Mouse (Mus musculus): ENCODE measurements at regions not wholly inside any gene's neighbourhood (a gene's known extent, or its start where the extent isn't known, plus 50 kb on each side); places are given as distances from the start of the nearest gene placed in this dataset.

- TF ChIP-seq POLR2A (IDR thresholded peaks at IDR 0.05; ENCODE audit: borderline replicate concordance, low read depth, low read length) (no peak), CTCF (IDR thresholded peaks at IDR 0.05; ENCODE audit: low read depth, low read length) (no peak)
- H3K4me3 ChIP-seq (ENCODE audit: insufficient read depth, low read length) = no peak overlapping the region
- H3K27ac ChIP-seq (ENCODE audit: insufficient read depth, low read depth, low read length) = no peak overlapping the region
- no peaks in the 10 kb centered on the region for H3K4me1 ChIP-seq (ENCODE audit: control insufficient read depth, insufficient read depth, low read length)
Observed at GRCm38 (mm10) chr9:41771276-41771675, 352.8 kb downstream of the Sorl1 start.

- TF ChIP-seq POLR2A (IDR thresholded peaks at IDR 0.05; ENCODE audit: borderline replicate concordance, low read depth, low read length) (no peak), CTCF (IDR thresholded peaks at IDR 0.05; ENCODE audit: low read depth, low read length) (no peak)
- Histone ChIP-seq H3K4me1 (ENCODE audit: control insufficient read depth, insufficient read depth, low read length) (no peaks in the 10 kb centered on the region), H3K4me3 (ENCODE audit: insufficient read depth, low read length) (no peak overlapping the region), H3K27ac (ENCODE audit: insufficient read depth, low read depth, low read length) (no peak overlapping the region)
Observed at GRCm38 (mm10) chr9:41768316-41768715, 355.8 kb downstream of the Sorl1 start.

DNA sequence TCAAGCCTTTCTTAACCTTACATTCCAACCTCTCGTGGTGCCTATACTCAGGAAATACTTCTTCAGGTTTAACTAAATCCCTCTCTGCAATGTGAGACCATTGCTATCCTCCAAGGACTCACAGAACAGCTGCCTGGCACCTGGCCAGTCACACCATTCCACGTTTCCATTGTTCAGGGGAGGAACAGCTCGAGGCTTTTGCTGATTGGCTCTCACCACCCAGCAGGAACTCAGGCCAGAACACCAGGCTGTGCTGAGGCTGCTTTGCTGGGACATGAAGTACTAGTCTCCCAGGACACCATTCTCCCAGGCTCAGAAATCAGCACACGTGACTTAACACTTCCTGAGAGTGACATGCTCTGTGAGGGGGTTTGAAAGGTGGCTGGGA is 357.6 kb downstream of the Sorl1 start:
- Histone ChIP-seq H3K4me1 (ENCODE audit: control insufficient read depth, insufficient read depth, low read length) (no peaks in the 10 kb centered on the region), H3K4me3 (ENCODE audit: insufficient read depth, low read length) (no peak overlapping the region), H3K27ac (ENCODE audit: insufficient read depth, low read depth, low read length) (no peak overlapping the region)
- TF ChIP-seq POLR2A (IDR thresholded peaks at IDR 0.05; ENCODE audit: borderline replicate concordance, low read depth, low read length) (no peak), CTCF (IDR thresholded peaks at IDR 0.05; ENCODE audit: low read depth, low read length) (no peak)

DNA sequence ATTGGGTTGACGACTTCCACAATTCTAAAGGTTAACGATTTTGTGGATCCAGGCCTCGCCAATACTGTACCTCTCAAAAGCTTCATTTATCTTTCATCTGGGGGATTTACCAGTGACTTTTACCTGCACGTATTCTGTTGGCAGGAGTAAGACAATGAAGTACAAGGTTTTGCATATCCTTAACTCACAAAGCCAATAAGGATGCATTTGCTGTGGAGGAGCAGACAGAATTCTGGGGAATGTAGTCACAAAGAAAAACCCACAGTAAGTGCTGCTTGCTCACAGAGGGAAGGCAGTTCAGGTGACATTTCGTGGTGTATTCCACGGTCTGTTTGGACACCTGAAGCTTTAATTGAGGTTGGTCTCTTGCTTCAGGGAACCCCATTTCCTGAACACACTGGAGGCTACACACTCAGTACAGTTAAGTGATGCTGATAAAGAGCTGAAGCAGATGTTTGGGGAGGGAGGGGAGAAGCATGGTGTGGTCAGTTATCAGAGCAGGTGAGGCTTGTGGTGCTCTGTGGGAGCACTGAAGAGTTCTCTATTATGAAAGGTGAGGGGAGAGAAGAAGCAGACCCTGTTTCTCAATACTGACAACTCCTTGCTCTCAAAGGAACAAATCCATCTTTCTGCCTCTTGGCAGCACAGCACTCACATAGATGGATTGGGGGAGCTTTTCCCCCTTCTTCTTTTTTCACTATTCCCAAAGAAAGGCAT is 358.1 kb downstream of the Sorl1 start:
- Histone ChIP-seq H3K27ac (ENCODE audit: insufficient read depth, low read depth, low read length) (no peak overlapping the region), H3K4me1 (ENCODE audit: control insufficient read depth, insufficient read depth, low read length) (no peaks in the 10 kb centered on the region), H3K4me3 (ENCODE audit: insufficient read depth, low read length) (no peak overlapping the region)
- TF ChIP-seq POLR2A (IDR thresholded peaks at IDR 0.05; ENCODE audit: borderline replicate concordance, low read depth, low read length) (no peak), CTCF (IDR thresholded peaks at IDR 0.05; ENCODE audit: low read depth, low read length) (no peak)

- H3K4me3 ChIP-seq (ENCODE audit: insufficient read depth, low read length) = no peak overlapping the region
- H3K27ac ChIP-seq (ENCODE audit: insufficient read depth, low read depth, low read length) = no peak overlapping the region
- no peaks in the 10 kb centered on the region for H3K4me1 ChIP-seq (ENCODE audit: control insufficient read depth, insufficient read depth, low read length)
- TF ChIP-seq POLR2A (IDR thresholded peaks at IDR 0.05; ENCODE audit: borderline replicate concordance, low read depth, low read length) (no peak), CTCF (IDR thresholded peaks at IDR 0.05; ENCODE audit: low read depth, low read length) (no peak)
Observed at GRCm38 (mm10) chr9:41761050-41761576, 363.0 kb downstream of the Sorl1 start.

- no peak overlapping the region for H3K27ac ChIP-seq (ENCODE audit: insufficient read depth, low read depth, low read length)
- no peaks in the 10 kb centered on the region for H3K4me1 ChIP-seq (ENCODE audit: control insufficient read depth, insufficient read depth, low read length)
- H3K4me3 ChIP-seq (ENCODE audit: insufficient read depth, low read length) = no peak overlapping the region
- TF ChIP-seq POLR2A (IDR thresholded peaks at IDR 0.05; ENCODE audit: borderline replicate concordance, low read depth, low read length) (no peak), CTCF (IDR thresholded peaks at IDR 0.05; ENCODE audit: low read depth, low read length) (no peak)
Observed at GRCm38 (mm10) chr9:41754434-41755002, 369.6 kb downstream of the Sorl1 start.

DNA sequence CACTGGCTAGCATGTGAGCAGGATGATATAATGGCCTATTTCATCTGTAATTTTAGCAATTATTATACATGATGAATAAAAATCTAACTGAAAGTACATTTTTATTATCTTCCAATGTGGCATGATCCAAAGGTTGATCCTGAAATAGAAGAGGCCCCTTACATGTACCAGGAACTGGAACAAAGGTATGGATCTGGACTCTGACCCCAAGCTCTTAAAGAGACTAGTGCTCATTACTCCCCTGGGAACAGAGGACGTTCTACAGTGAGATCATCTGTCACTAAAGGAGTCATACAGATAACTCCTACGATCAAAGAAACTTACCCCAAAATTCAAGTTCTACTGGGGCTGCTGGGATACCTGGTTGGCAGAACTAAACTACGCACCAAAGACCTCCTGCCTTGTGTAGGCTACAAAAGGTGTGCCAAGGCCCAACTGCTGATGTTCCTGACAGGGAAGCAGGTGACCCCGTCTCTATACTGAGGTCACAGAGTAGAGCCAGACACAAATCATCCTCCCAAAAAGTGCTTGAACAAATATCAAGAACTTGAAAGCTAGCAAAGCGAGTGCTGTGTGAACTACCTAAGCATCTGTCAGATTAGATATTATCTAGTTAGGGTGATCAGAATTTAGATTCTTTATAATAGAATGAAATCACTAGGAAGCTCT is 378.0 kb downstream of the Sorl1 start:
- H3K27ac ChIP-seq (ENCODE audit: insufficient read depth, low read depth, low read length) = no peak overlapping the region
- no peaks in the 10 kb centered on the region for H3K4me1 ChIP-seq (ENCODE audit: control insufficient read depth, insufficient read depth, low read length)
- H3K4me3 ChIP-seq (ENCODE audit: insufficient read depth, low read length) = no peak overlapping the region
- TF ChIP-seq CTCF (IDR thresholded peaks at IDR 0.05; ENCODE audit: low read depth, low read length) (no peak), POLR2A (IDR thresholded peaks at IDR 0.05; ENCODE audit: borderline replicate concordance, low read depth, low read length) (no peak)

DNA sequence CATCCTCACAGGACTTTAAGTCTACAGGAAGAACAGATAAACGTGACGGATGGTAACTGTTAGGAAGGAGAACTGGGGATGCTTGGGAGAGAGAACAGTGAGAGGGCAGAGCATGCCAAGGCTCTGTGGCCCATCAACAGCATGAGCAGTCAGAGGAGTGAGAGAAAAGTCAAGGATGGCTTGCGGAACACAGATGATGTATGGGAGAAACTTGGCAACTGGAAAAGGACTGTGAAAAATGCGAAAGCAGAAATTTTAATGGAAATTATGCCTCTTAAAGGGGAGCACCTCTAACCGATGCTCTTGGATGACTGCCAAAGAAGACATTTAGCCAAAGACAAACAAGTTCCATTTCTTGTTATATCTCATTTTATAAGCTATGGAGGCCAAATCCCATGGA is 382.6 kb downstream of the Sorl1 start:
- no peak for TF ChIP-seq CTCF (IDR thresholded peaks at IDR 0.05; ENCODE audit: low read depth, low read length)
- no peak for TF ChIP-seq POLR2A (IDR thresholded peaks at IDR 0.05; ENCODE audit: borderline replicate concordance, low read depth, low read length)
- Histone ChIP-seq H3K4me3 (ENCODE audit: insufficient read depth, low read length) (no peak overlapping the region), H3K27ac (ENCODE audit: insufficient read depth, low read depth, low read length) (no peak overlapping the region), H3K4me1 (ENCODE audit: control insufficient read depth, insufficient read depth, low read length) (no peaks in the 10 kb centered on the region)

GRCm38 (mm10) chr9:41740536-41740935 is 383.6 kb downstream of the Sorl1 start:
- TF ChIP-seq POLR2A (IDR thresholded peaks at IDR 0.05; ENCODE audit: borderline replicate concordance, low read depth, low read length) (no peak), CTCF (IDR thresholded peaks at IDR 0.05; ENCODE audit: low read depth, low read length) (no peak)
- no peak overlapping the region for H3K27ac ChIP-seq (ENCODE audit: insufficient read depth, low read depth, low read length)
- peaks cover under 1% of the 10 kb centered on the region; the same call in 1 of the 2 replicates for H3K4me1 ChIP-seq (ENCODE audit: control insufficient read depth, insufficient read depth, low read length)
- no peak overlapping the region for H3K4me3 ChIP-seq (ENCODE audit: insufficient read depth, low read length)

GRCm38 (mm10) chr9:41737671-41738070 is 386.4 kb downstream of the Sorl1 start:
- Histone ChIP-seq H3K27ac (ENCODE audit: insufficient read depth, low read depth, low read length) (no peak overlapping the region), H3K4me1 (ENCODE audit: control insufficient read depth, insufficient read depth, low read length) (peaks cover 4% of the 10 kb centered on the region; the same call in 1 of the 2 replicates), H3K4me3 (ENCODE audit: insufficient read depth, low read length) (no peak overlapping the region)
- no peak for TF ChIP-seq CTCF (IDR thresholded peaks at IDR 0.05; ENCODE audit: low read depth, low read length)
- TF ChIP-seq POLR2A (IDR thresholded peaks at IDR 0.05; ENCODE audit: borderline replicate concordance, low read depth, low read length) = no peak
